ENCODE assay signal across 25 mouse cellular contexts in the genomic region with DNA sequence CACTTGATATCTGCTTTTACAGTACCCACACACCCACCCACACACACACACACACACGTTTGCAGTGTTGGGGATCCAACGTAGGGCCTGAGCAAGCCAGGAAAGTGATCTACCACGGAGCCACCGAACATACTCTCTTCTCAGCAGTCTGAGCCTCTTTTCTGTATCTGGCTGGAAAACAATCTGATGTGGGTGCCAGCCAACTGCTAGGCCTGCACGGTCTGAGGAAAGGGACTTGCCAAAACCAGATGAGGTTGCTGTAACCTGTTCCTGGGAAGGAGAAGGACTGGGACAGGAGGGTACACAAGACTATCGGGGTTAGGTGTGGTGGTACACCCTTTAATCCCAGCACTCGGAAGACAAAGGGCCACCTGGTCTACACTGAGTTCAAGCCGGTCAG. TPM values are rescaled to one million over a fixed set of nuclear protein-coding genes. Genes with fewer than 3 reads are reported as not detected.
DNase-seq lines count a peak whose midpoint lies in the region; ATAC-seq and TF ChIP-seq lines count a peak whose summit lies in the region.
"Had no signal": no experiment of that assay in that cellular context is flagged by ENCODE, and none has a peak within 500 bp of the region (broad histone marks: within the 10 kb centered on the region; RNA-seq: fewer than 3 reads in every experiment).

No protein-coding gene starts in this region.

- TF ChIP-seq POLR2A in kidney, adult 2 months (IDR thresholded peaks at IDR 0.05; ENCODE audit: low read depth, low read length), result no peak

- no peak overlapping the region for H3K4me3 ChIP-seq in kidney, adult 2 months (ENCODE audit: insufficient read depth, low read depth, low read length)
- no peak overlapping the region for H3K4me3 ChIP-seq in kidney, embryonic 14.5 days (ENCODE audit: low read length)
- H3K4me3 ChIP-seq: forebrain, embryonic 13.5 days; heart, embryonic 10.5 days; hindbrain, embryonic 12.5 days; limb, embryonic 12.5 days; midbrain, embryonic 13.5 days; neural tube, embryonic 12.5 days had no signal

- ATAC-seq in kidney, embryonic 14.5 days (ENCODE audit: low FRiP score, low TSS enrichment), result no peak
- ATAC-seq in erythroblast, adult 5-6 weeks (replicated peaks; ENCODE audit: low FRiP score, poor library complexity, severe bottlenecking), result no peak
- ATAC-seq: CD4-positive, CD25-positive, alpha-beta regulatory T cell, adult 4 months; forebrain, embryonic 13.5 days; inflammation-experienced regulatory T-cells, adult 6 months; lung, postnatal 0 days; midbrain, embryonic 13.5 days had no signal

- H3K9ac ChIP-seq in kidney, embryonic 14.5 days (ENCODE audit: low read depth, low read length), result no peak overlapping the region
- H3K9ac ChIP-seq: forebrain, embryonic 13.5 days; hindbrain, embryonic 12.5 days; limb, embryonic 12.5 days; liver, embryonic 14.5 days; midbrain, embryonic 13.5 days; neural tube, embryonic 12.5 days had no signal

- H3K9me3 ChIP-seq in kidney, embryonic 14.5 days (ENCODE audit: control insufficient read depth, low read length), result no peaks in the 10 kb centered on the region
- H3K9me3 ChIP-seq: forebrain, embryonic 13.5 days; heart, embryonic 10.5 days; hindbrain, embryonic 12.5 days; limb, embryonic 12.5 days; midbrain, embryonic 13.5 days; neural tube, embryonic 12.5 days had no signal

- H3K4me2 ChIP-seq in kidney, embryonic 14.5 days (replicated peaks; ENCODE audit: low read depth, low read length), result no peak overlapping the region
- H3K4me2 ChIP-seq: forebrain, embryonic 13.5 days; hindbrain, embryonic 12.5 days; limb, embryonic 12.5 days; midbrain, embryonic 13.5 days; neural tube, embryonic 12.5 days had no signal

- peaks cover 33% of the 10 kb centered on the region for H3K4me1 ChIP-seq in kidney, adult 2 months (ENCODE audit: control insufficient read depth, insufficient read depth, low read length)
- H3K4me1 ChIP-seq in kidney, embryonic 14.5 days (ENCODE audit: control insufficient read depth, insufficient read depth, low read length), result 0 out of 2 replicates have a peak, but pooled peaks cover 4% of the 10 kb centered on the region
- H3K4me1 ChIP-seq: forebrain, embryonic 13.5 days; hindbrain, embryonic 12.5 days; limb, embryonic 12.5 days; midbrain, embryonic 13.5 days; neural tube, embryonic 12.5 days had no signal

- no peaks in the 10 kb centered on the region for H3K27me3 ChIP-seq in kidney, adult 2 months (replicated peaks; ENCODE audit: control insufficient read depth, insufficient read depth, low read length)
- H3K27me3 ChIP-seq in kidney, embryonic 14.5 days (ENCODE audit: control insufficient read depth, insufficient read depth, low read length), result no peaks in the 10 kb centered on the region
- H3K27me3 ChIP-seq: forebrain, embryonic 13.5 days; hindbrain, embryonic 12.5 days; limb, embryonic 12.5 days; midbrain, embryonic 13.5 days; neural tube, embryonic 12.5 days had no signal

- no peaks in the 10 kb centered on the region for H3K36me3 ChIP-seq in kidney, adult 2 months (ENCODE audit: control insufficient read depth, insufficient read depth, low read length)
- no peaks in the 10 kb centered on the region for H3K36me3 ChIP-seq in kidney, embryonic 14.5 days (ENCODE audit: control insufficient read depth, insufficient read depth, low read length)
- H3K36me3 ChIP-seq: heart, embryonic 10.5 days; hindbrain, embryonic 12.5 days; limb, embryonic 12.5 days; midbrain, embryonic 13.5 days; neural tube, embryonic 12.5 days had no signal

- peak overlapping the region; percentile 90 for H3K27ac ChIP-seq in kidney, adult 2 months (ENCODE audit: insufficient read depth, low read depth, low read length)
- no peak overlapping the region for H3K27ac ChIP-seq in kidney, embryonic 14.5 days (ENCODE audit: low read depth, low read length)
- H3K27ac ChIP-seq: forebrain, embryonic 13.5 days; heart, embryonic 10.5 days; hindbrain, embryonic 12.5 days; limb, embryonic 12.5 days; liver, embryonic 14.5 days; midbrain, embryonic 13.5 days; neural tube, embryonic 12.5 days had no signal

- TF ChIP-seq CTCF in kidney, adult 2 months (conservative IDR thresholded peaks at IDR 0.05; ENCODE audit: insufficient read depth, insufficient read length, low read depth, low read length), result no peak

- peak; percentile 48 to 58 for DNase-seq in cerebellum, postnatal 10 days
- DNase-seq in cerebellum, adult 9-11 months, result no peak
- DNase-seq in kidney, adult 2 months, result peak; percentile 58
- peak; percentile 48 for DNase-seq in fibroblast of lung, adult 2 months (ENCODE audit: low read depth)
- DNase-seq in kidney, postnatal 25 days, result peak; percentile 36 to 60
- no peak for DNase-seq in urinary bladder, postnatal 10 days (ENCODE audit: low spot score)
- DNase-seq: cerebellum, adult 9-10 months; embryo, embryonic 11 days; gastrocnemius, postnatal 36 days; heart, postnatal 10 days; thymus, postnatal 36 days had no signal

- WGBS in kidney, adult 2 months, result 31% methylated on average over 8 of the region's 8 CpGs
- 63% methylated on average over 8 of the region's 8 CpGs for WGBS in kidney, embryonic 14.5 days

RNA-seq across cellular contexts. Expression of a gene that starts 50.9 kb away (rescaled TPM):
- polyA plus RNA-seq in kidney, adult 2 months (2012; rRNA removed), result 0.09 and 0.22 TPM in 2 replicates
- 0.22 and 0.49 TPM in 2 replicates for polyA plus RNA-seq in kidney, embryonic 14.5 days (2014; fragmentation: Nextera tagmentation; extraction: Ambion mirVana)
- total RNA-seq in erythroblast, adult 5-6 weeks (2015; ENCODE audit: low replicate concordance), result not detected in 2 replicates
- total RNA-seq in erythroblast, adult 5-6 weeks (2017; ENCODE audit: low replicate concordance), result not detected in 2 replicates
- total RNA-seq: gastrocnemius, postnatal 36 days; heart, postnatal 10 days; layer of hippocampus, postnatal 14 days; left cerebral cortex, postnatal 10 days had no signal
- polyA plus RNA-seq: CD4-positive, CD25-positive, alpha-beta regulatory T cell, adult 4 months; heart, embryonic 10.5 days; inflammation-experienced regulatory T-cells, adult 6 months; liver, embryonic 14.5 days; lung, postnatal 0 days; midbrain, embryonic 13.5 days had no signal

RNA-seq across cellular contexts. Expression of a gene that starts 51.1 kb away (rescaled TPM):
- polyA plus RNA-seq in kidney, adult 2 months (2012; rRNA removed), result 28.9 and 35.3 TPM in 2 replicates
- 0.45 and 1.1 TPM in 2 replicates for polyA plus RNA-seq in kidney, embryonic 14.5 days (2014; fragmentation: Nextera tagmentation; extraction: Ambion mirVana)
- total RNA-seq in erythroblast, adult 5-6 weeks (2015; ENCODE audit: low replicate concordance), result 0.42 and 0.58 TPM in 2 replicates
- total RNA-seq in erythroblast, adult 5-6 weeks (2017; ENCODE audit: low replicate concordance), result 0.26 and 0.70 TPM in 2 replicates
- polyA plus RNA-seq: CD4-positive, CD25-positive, alpha-beta regulatory T cell, adult 4 months; forebrain, embryonic 13.5 days; lung, postnatal 0 days had no signal

Comparison
In these comparisons a context has a peak if more than half of its experiments do, and no peak if none do; other contexts are left out.
1. DNase-seq: peak in cerebellum, postnatal 10 days (2 of 2), kidney, adult 2 months (single experiment), fibroblast of lung, adult 2 months (single experiment) and kidney, postnatal 25 days (2 of 2); none in cerebellum, adult 9-11 months (single experiment) and urinary bladder, postnatal 10 days (single experiment).
2. RNA of a gene that starts 51.1 kb away (polyA plus RNA-seq): 28.9 to 35.3 TPM in kidney, adult 2 months; 0.45 to 1.1 TPM in kidney, embryonic 14.5 days; every median in the first group is over 10 times any median in the second.